Mouse (Mus musculus): ENCODE measurements around the gene Glipr1l3. TPM values are rescaled to one million over a fixed set of nuclear protein-coding genes. Genes with fewer than 3 reads are reported as not detected.
"Not testable (repeated sequence)": the region's sequence is repeated elsewhere in the genome, so short reads cannot be mapped to it uniquely, and the experiment has no call there.

Glipr1l3 gene
- not detected for polyA plus RNA-seq (2017; shearing (Covaris generic))

DNA sequence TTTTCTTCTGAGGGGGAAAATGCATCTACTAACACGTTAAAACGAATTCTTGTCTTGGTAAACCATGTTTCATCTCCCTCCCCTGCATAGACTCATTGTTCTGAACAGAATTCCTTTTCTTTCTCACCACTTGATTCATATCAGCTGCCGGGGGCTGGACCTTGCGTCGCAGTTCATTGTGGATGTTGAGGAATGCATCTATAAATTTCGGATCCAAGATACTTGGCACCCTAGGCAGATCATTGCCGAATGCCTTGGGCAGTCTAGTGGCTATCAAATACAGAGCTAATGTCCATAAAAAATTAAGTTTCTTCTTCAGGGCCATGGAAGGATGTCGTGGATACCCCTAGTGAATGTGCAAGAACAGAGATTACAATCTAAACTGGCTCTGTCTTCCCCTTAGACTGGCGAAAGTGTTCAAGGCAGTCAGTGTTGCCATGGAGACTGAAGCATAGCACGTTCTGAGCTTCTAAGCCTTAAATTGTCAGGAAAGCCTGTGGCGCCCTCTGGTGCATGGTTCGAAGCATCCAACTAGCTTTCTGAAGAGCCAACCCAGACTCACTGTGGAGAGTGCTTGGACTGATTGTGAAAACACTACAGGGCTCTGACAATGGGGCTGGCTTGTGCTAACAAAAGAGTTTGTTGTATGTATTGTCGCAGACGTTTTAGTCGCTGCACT lies at the start of gene Glipr1l3:
Glipr1l3 (minus strand) TSS at position 446 of the 679 bp plus-strand sequence.
- peak; percentile 68 for ATAC-seq

DNA sequence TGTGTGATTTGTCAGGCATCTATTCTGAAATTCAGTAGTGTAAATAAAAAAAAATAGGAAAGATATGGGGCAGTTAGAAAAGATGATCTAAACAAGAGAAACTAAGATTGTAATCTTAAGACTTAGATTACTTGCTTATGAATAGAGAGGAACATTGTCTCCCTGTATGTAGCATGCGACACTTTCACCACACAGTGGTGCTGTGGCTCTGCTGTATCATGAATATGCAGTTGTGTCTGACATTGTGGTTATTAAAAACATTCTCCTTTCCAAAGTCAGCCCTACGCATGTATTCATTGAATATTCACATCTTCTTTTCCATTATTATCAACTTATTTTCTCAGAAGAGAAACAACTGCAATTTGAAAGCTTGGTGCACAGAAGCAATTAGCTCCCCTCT lies 43.3 kb upstream of the Glipr1l3 start:
- no peak for ATAC-seq

DNA sequence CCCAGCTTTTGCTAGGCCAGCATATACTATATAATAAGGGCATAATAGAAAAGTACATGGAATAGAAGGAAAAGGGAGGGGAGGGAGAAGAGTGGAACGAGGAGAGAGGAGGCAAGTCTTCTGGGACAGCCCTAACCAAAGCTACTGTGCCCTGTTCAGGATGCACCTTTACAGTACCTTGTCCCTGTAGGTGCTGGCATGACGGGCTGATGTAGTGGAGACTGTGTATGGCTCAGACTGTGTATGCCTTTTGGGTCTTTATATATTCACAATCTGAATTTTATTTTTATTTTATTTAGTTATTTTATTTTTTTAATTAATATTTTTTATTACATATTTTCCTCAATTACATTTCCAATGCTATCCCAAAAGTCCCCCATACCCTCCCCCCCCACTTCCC lies 33.8 kb upstream of the Glipr1l3 start:
- not testable (repeated sequence) for ATAC-seq

DNA sequence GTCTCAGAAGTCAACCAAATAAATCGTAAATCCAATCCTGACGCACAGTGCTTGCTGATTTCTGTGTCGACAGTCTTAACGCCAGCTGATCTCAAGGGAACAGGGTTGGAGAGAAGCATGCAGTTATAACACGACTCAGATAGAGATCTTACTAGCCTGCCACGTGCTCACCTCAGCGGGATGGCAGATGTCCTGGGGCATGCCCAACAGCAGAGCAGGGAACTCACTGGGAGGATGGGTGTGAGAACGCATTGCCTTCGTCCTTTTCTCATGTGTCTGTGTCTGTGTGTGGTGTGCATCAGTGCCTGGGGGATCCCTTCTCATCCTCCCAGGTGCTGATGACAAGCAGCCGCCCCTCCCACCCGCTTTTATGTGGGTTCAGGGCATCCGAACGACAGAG lies 16.9 kb upstream of the Glipr1l3 start:
- not testable (repeated sequence) for ATAC-seq

DNA sequence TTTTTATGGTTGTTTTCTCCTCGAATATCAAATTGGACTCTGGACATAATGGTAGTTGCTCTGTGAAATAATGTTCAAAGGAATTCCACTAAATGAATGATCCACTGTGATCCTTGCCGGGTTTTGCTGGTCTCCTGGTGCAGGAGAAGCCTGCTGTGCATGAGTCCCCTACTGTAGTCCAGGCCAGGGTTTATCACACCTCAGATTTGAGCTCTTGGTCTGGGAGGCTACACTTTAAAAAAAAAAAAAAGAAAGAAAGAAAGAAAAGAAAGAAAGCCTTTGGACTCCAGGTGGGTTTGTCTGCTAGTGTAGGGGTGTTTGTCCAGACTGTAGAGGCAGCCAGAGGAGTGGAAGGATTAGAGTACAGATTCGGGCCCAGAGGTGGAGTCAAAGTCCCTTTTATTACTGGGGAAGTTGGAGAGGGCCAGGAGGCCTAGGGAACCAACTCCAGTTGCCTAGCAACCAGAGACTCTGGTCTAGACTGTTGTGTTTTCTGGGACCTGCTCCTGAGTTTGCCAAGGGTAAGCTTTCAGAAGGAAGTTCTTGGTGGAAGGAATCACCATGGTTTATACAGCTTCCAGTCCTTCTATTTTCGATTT lies 3.1 kb upstream of the Glipr1l3 start, which contains the start of gene Caps2:
Caps2 (plus strand) TSS at position 454 of the 599 bp plus-strand sequence.
- no peak for ATAC-seq

DNA sequence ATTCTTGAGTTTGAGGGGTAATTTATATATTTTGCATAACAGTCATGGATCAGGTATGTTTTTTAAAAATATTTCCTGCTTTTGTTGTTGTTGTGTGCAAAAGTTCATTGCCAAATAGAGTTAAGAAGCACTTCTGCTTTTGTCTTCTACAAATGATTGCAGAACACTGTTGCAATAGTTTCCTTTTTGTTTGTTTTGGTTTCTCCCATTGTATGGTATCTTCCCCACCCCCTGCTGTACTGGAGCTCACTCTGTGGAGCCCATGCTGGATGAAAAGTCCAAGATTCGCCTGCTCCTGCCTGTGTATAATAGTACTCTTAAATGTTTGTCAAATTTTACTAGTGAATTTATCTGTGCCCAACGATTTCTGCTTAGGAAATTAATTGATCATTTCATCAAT lies 20.3 kb downstream of the Glipr1l3 start:
- ATAC-seq: no peak

DNA sequence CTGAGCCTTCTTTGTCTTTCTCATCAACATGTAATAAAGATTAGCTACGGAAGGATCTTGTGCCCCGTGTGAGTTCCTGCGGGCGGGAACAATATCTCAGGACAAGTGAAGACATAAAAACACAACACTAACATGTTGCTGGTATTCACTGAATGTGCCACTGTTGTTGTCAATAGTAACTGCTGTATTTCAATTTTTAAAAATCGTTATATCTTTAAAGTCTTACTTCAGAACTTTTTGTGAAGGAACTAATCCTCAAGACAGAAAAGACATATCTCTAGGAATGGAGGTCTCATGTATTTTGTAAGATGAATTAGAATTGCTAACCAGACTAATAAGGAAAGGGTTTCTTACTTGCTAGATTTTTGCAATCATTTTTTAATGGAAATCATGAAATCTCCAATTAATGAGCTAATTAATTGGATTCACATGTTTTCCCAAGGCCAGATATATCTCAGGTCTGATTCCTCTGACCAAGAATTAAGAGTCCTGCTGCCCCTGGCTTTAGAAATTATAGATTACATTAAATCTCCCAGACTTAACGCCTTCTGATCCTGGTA lies 21.2 kb downstream of the Glipr1l3 start:
- no peak for ATAC-seq

DNA sequence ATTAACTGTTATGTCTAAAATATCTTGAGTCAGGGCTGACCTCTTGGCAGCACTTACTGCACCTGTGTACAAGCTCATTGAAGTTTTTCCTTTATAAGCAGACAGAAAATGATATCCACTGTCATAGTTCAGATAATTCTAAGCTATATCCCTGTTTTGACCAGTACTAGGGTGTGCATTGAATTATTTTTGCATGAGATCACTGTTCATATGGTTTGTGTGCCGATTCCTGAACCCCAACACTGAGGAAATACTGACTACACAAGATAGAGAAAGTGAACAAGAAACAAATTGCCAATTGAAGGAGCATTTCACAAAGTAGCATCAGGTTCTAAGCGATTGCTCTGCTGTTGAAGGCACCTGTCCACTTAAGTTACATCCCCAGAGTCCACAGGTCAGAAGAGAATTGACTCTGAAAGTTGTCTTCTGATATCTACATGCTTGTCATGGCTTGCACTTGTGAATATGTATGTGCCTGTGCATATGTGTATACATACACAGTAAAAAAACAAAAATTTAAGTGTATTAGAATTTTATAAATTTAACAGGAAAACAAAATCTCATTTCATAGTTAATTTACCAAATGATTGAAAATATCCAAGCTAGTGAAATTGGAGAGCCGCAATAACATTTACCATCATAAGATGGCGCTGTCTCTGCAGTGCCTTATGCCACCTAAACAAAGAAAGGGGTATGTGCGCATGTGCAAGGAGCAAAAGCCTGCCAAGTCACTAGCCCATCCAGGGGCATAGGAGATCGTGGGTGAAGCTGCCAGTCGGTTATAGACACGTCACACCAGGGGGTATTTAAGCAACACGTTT lies 21.9 kb downstream of the Glipr1l3 start:
- no peak for ATAC-seq

DNA sequence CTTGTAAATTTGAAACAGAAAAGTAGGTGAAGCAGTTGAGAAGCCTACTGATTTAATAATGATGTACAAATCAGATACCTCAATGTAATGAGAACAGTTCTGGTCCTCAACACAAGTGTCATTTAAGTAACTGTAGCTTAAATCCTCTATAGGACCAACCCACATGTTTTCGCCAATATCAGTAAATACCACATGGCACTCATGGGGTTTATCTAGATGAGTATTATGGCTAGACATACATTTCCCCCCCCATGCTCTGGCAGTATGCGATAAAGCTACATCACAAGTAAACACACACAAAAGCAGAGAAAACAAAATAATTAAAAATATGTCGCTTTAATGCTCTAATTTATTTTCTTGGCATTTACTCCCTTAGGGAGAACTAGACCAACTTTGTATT lies 27.9 kb downstream of the Glipr1l3 start:
- no peak for ATAC-seq

DNA sequence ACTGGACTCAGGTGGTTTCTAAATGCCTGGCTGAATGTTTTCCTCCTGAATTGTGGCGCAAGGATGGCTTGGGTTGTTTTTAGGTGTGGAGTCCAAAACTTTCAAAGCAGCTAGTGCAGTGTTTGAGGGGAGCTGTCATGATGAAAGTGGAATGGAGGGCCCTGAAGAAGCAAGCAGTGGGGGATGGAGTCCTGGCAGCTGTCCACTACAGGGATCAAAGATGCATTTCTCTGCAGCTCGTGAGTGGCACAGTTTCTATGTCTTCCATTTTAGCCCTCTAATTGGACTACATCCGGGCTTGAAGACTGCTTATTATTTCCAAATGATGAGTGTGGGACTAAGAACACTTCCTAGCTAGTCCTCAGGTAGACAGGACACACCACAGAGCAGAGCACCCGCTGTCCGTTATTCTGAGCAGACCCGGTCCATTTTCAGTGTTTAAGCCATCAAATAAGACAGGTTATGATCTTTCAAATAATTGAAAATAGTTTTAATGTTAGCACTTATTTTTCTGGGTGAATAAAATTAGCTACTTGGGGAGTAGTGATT lies 32.4 kb downstream of the Glipr1l3 start:
- ATAC-seq: not testable (repeated sequence)

DNA sequence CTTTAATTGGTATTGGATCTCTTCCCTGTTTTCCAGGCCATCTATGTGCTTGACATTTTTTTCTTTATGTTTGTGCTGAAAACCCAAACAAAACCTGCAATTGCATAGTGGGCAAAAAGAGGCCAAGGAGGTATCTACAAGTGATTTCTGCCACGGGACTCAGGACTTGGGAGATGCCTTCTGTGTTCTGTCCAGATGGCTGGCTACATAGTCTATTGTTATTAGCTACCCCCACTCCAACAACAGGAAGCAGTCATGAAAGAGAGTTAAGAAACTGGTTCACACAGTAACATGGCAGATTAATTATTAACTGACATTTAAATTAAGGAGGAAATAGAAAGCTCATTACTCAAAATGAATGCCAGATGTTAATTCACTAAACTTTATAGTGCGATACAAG lies 35.0 kb downstream of the Glipr1l3 start:
- ATAC-seq: not testable (repeated sequence)

DNA sequence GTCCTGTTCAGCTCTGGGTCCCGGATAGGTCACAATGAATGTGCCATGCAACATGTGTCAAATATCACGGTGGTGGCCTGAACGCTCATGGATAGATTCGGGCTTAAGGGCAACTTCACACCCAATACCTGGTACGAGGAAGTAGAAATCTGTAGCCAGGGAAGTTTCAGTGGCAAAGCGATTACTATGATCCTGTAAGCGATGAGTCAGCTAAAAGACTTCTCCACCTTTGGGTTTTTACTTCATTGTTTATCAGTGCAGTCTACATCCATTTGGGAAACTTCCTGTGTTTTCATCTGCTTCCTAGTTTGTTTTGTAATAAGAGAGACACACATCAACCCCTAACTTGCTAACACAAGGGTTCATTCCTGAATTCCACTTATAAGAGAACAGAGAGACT lies 49.7 kb downstream of the Glipr1l3 start:
- ATAC-seq: no peak

DNA sequence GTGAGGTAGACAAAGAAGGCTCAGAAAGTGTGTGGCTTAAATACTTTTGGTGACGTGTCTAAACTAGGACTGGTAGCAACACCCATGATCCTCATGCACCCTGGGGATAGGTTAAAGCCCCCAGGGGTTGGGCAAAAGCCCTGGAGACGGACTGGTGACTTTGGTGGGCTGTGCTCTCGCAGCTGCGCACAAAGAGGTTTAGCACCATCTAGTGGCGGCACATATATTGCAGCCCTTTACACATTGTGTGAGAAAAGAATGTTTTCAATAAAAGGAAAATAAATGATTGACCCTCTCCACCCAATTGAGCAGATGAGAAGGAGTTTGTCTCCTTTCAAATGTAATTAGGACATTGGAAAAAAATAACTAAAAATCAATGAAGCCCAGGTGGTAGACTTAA lies 54.3 kb downstream of the Glipr1l3 start:
- ATAC-seq: peak; percentile 63

Other genes with a start within 250 kb of the Glipr1l3 start
- 10 to 100 TPM; 39.1 to 46.2 (median 42.1) TPM for gene Krr1, start 187.7 kb downstream of the Glipr1l3 start, polyA plus RNA-seq (2017; shearing (Covaris generic))
- gene Glipr1, start 157.7 kb downstream of the Glipr1l3 start, polyA plus RNA-seq (2017; shearing (Covaris generic)): 100 to 1,000 TPM in 2 of 3 experiments, 10 to 100 TPM in 1; 91.2 to 252 (median 106) TPM
- gene Glipr1l1, start 100.1 kb downstream of the Glipr1l3 start, polyA plus RNA-seq (2017; shearing (Covaris generic)): not detected
- gene Glipr1l2, start 77.0 kb downstream of the Glipr1l3 start, polyA plus RNA-seq (2017; shearing (Covaris generic)): not detected
- not detected for gene Caps2, start 3.3 kb upstream of the Glipr1l3 start, polyA plus RNA-seq (2017; shearing (Covaris generic))
- under 1 TPM in 1 of 3 experiments, not detected in 2; 0.27 TPM for gene Kcnc2, start 110.8 kb upstream of the Glipr1l3 start, polyA plus RNA-seq (2017; shearing (Covaris generic))